ENCODE assay signal across 25 mouse cellular contexts in genomic region chr3:66518289-66518688, GRCm38 (mm10).
DNase-seq lines count a peak whose midpoint lies in the region; ATAC-seq and TF ChIP-seq lines count a peak whose summit lies in the region.
"Had no signal": no experiment of that assay in that cellular context is flagged by ENCODE, and none has a peak within 500 bp of the region (broad histone marks: within the 10 kb centered on the region; RNA-seq: fewer than 3 reads in every experiment).

No protein-coding gene starts in this region.

- peak; percentile 43 for TF ChIP-seq CTCF in hindbrain, postnatal 0 days (IDR thresholded peaks at IDR 0.05; ENCODE audit: low read depth)
- TF ChIP-seq CTCF in brain, embryonic 14.5 days (IDR thresholded peaks at IDR 0.05; ENCODE audit: borderline replicate concordance, extremely low read depth, insufficient read depth, insufficient read length): peak; percentile 21; the same call in 1 of the 2 replicates

- 0 out of 2 replicates have a peak, but pooled peaks have one; percentile 40 for ATAC-seq in hindbrain, postnatal 0 days
- no peak for ATAC-seq in hindbrain, embryonic 11.5 days (ENCODE audit: low FRiP score)
- ATAC-seq: activated CD4-positive, CD25-positive, alpha-beta regulatory T cell, adult 4 months; CD4-positive, CD25-positive, alpha-beta regulatory T cell, adult 4 months; forebrain, postnatal 0 days; inflammation-experienced regulatory T-cells, adult 6 months had no signal

- no peak overlapping the region for H3K27ac ChIP-seq in hindbrain, postnatal 0 days
- no peak overlapping the region for H3K27ac ChIP-seq in hindbrain, embryonic 11.5 days (ENCODE audit: low read depth, low read length)
- H3K27ac ChIP-seq: embryonic facial prominence, embryonic 12.5 days; heart, embryonic 13.5 days; hindbrain, embryonic 13.5 days had no signal

- H3K4me3 ChIP-seq in hindbrain, postnatal 0 days (ENCODE audit: low read length): no peak overlapping the region
- H3K4me3 ChIP-seq in hindbrain, embryonic 11.5 days (ENCODE audit: low read depth, low read length): no peak overlapping the region
- H3K4me3 ChIP-seq: embryonic facial prominence, embryonic 12.5 days; heart, embryonic 13.5 days; hindbrain, embryonic 13.5 days had no signal

- H3K4me2 ChIP-seq in hindbrain, postnatal 0 days (ENCODE audit: low read depth, low read length): no peak overlapping the region
- no peak overlapping the region for H3K4me2 ChIP-seq in hindbrain, embryonic 11.5 days (replicated peaks; ENCODE audit: low read depth, low read length)
- H3K4me2 ChIP-seq: embryonic facial prominence, embryonic 12.5 days; heart, embryonic 13.5 days; hindbrain, embryonic 13.5 days had no signal

- no peaks in the 10 kb centered on the region for H3K27me3 ChIP-seq in hindbrain, postnatal 0 days (ENCODE audit: insufficient read depth, low read length)
- no peaks in the 10 kb centered on the region for H3K27me3 ChIP-seq in hindbrain, embryonic 11.5 days (ENCODE audit: control insufficient read depth, insufficient read depth, low read length)
- H3K27me3 ChIP-seq: embryonic facial prominence, embryonic 12.5 days; heart, embryonic 13.5 days; hindbrain, embryonic 13.5 days had no signal

- no peak overlapping the region for H3K9ac ChIP-seq in hindbrain, postnatal 0 days (replicated peaks; ENCODE audit: low read length)
- H3K9ac ChIP-seq in hindbrain, embryonic 11.5 days (ENCODE audit: low read depth, low read length): no peak overlapping the region
- H3K9ac ChIP-seq: embryonic facial prominence, embryonic 12.5 days; forebrain, postnatal 0 days; heart, embryonic 13.5 days; hindbrain, embryonic 13.5 days had no signal

- TF ChIP-seq POLR2A in brain, embryonic 14.5 days (IDR thresholded peaks at IDR 0.05; ENCODE audit: borderline replicate concordance, extremely low read depth, insufficient read depth, insufficient read length, poor library complexity, severe bottlenecking): no peak

- no peaks in the 10 kb centered on the region for H3K36me3 ChIP-seq in hindbrain, postnatal 0 days (ENCODE audit: insufficient read depth, low read length)
- H3K36me3 ChIP-seq in hindbrain, embryonic 11.5 days (ENCODE audit: control insufficient read depth, insufficient read depth, low read length): no peaks in the 10 kb centered on the region
- H3K36me3 ChIP-seq: embryonic facial prominence, embryonic 12.5 days; heart, embryonic 13.5 days; hindbrain, embryonic 13.5 days had no signal

- no peak for DNase-seq in hindbrain, postnatal 0 days (ENCODE audit: low spot score)
- DNase-seq in hindbrain, embryonic 11.5 days (ENCODE audit: low spot score): no peak
- DNase-seq in lung, postnatal 10 days: peak; percentile 12
- no peak for DNase-seq in lung, postnatal 36 days
- DNase-seq in brain, embryonic 14.5 days (ENCODE audit: low read depth): peak; percentile 35
- peak; percentile 32 for DNase-seq in retina, embryonic 14.5 days (ENCODE audit: low spot score)
- no peak for DNase-seq in cerebellum, adult 9-11 months
- no peak for DNase-seq in spleen, postnatal 36 days (ENCODE audit: low spot score in 2 of 2)
- DNase-seq: adrenal gland, adult 8-10 months; cerebellum, adult 2 months; forebrain, postnatal 0 days; gastrocnemius, postnatal 14 days; heart, adult 11 months; heart, postnatal 14 days; kidney, adult 18-20 months; kidney, postnatal 4 days; layer of hippocampus, adult 9-11 months; left cerebral cortex, postnatal 4 days; thymus, postnatal 25 days had no signal

- 31% methylated on average over 2 of the region's 2 CpGs for WGBS in hindbrain, postnatal 0 days
- WGBS in hindbrain, embryonic 11.5 days: 64% methylated on average over 2 of the region's 2 CpGs

- no peaks in the 10 kb centered on the region for H3K4me1 ChIP-seq in hindbrain, postnatal 0 days (ENCODE audit: insufficient read depth, low read length)
- no peaks in the 10 kb centered on the region for H3K4me1 ChIP-seq in hindbrain, embryonic 11.5 days (replicated peaks; ENCODE audit: control insufficient read depth, insufficient read depth, low read length)

- H3K9me3 ChIP-seq in hindbrain, postnatal 0 days (ENCODE audit: low read length): no peaks in the 10 kb centered on the region
- H3K9me3 ChIP-seq in hindbrain, embryonic 11.5 days (ENCODE audit: control insufficient read depth, low read length): no peaks in the 10 kb centered on the region
- H3K9me3 ChIP-seq: embryonic facial prominence, embryonic 12.5 days; heart, embryonic 13.5 days had no signal

Comparison
In these comparisons a context has a peak if more than half of its experiments do, and no peak if none do; other contexts are left out.
1. DNase-seq: peak in lung, postnatal 10 days (single experiment), brain, embryonic 14.5 days (single experiment) and retina, embryonic 14.5 days (single experiment); none in hindbrain, postnatal 0 days (single experiment), hindbrain, embryonic 11.5 days (single experiment), lung, postnatal 36 days (single experiment), cerebellum, adult 9-11 months (single experiment) and spleen, postnatal 36 days (0 of 2).